Mouse (Mus musculus) olfactory bulb, adult 2 months (tissue): ENCODE measurements around the gene Chtf18.

ENCODE experiments used
- CTCF ChIP-seq: fragments of 200-500 bp; IDR thresholded peaks from 2 replicates; pipeline ENCODE4 v1.5.1; 2012; ENCODE audit warnings: low read depth, mild to moderate bottlenecking, low read length, moderate library complexity; ENCODE audit not compliant: insufficient read depth
- POLR2A ChIP-seq: fragments of 200-500 bp; IDR thresholded peaks from 2 replicates; pipeline ENCODE4 v1.6.1; 2012; ENCODE audit warnings: mild to moderate bottlenecking, low read depth, low read length, moderate library complexity; ENCODE audit not compliant: insufficient read depth

GRCm38 (mm10) chr17:25735745-25736144 is 8.5 kb upstream of the Chtf18 start, which contains the start of gene Mslnl:
- no peak for TF ChIP-seq POLR2A
- TF ChIP-seq CTCF, result no peak
